In genomic region chr6:32445246-32445645, GRCm38 (mm10) we compare ENCODE assay signal across 25 mouse cellular contexts.
DNase-seq lines count a peak whose midpoint lies in the region; ATAC-seq and TF ChIP-seq lines count a peak whose summit lies in the region.
"Had no signal": no experiment of that assay in that cellular context is flagged by ENCODE, and none has a peak within 500 bp of the region (broad histone marks: within the 10 kb centered on the region; RNA-seq: fewer than 3 reads in every experiment).

No protein-coding gene starts in this region.

- no peaks in the 10 kb centered on the region for H3K9me3 ChIP-seq in heart, embryonic 13.5 days
- no peaks in the 10 kb centered on the region for H3K9me3 ChIP-seq in limb, embryonic 14.5 days (ENCODE audit: control insufficient read depth, low read length)
- H3K9me3 ChIP-seq in hindbrain, embryonic 16.5 days (ENCODE audit: control insufficient read depth, low read length): no peaks in the 10 kb centered on the region
- H3K9me3 ChIP-seq: embryonic facial prominence, embryonic 12.5 days; forebrain, embryonic 10.5 days; forebrain, embryonic 15.5 days; G1E; stomach, embryonic 15.5 days had no signal

- WGBS in heart, embryonic 13.5 days: 32% methylated on average over 2 of the region's 2 CpGs
- WGBS in limb, embryonic 14.5 days: 11% methylated on average over 2 of the region's 2 CpGs
- WGBS in hindbrain, embryonic 16.5 days: 59% methylated on average over 2 of the region's 2 CpGs

- H3K9ac ChIP-seq in heart, embryonic 13.5 days: no peak overlapping the region
- no peak overlapping the region for H3K9ac ChIP-seq in limb, embryonic 14.5 days (ENCODE audit: low read depth, low read length, severe bottlenecking)
- no peak overlapping the region for H3K9ac ChIP-seq in hindbrain, embryonic 16.5 days (ENCODE audit: low read depth, low read length)
- H3K9ac ChIP-seq: embryonic facial prominence, embryonic 12.5 days; forebrain, embryonic 15.5 days; liver, embryonic 14.5 days; stomach, embryonic 15.5 days had no signal

- H3K27me3 ChIP-seq in heart, embryonic 13.5 days (replicated peaks): no peaks in the 10 kb centered on the region
- H3K27me3 ChIP-seq in limb, embryonic 14.5 days (ENCODE audit: control insufficient read depth, insufficient read depth, low read length): no peaks in the 10 kb centered on the region
- no peaks in the 10 kb centered on the region for H3K27me3 ChIP-seq in hindbrain, embryonic 16.5 days (replicated peaks; ENCODE audit: control insufficient read depth, insufficient read depth, low read length)
- H3K27me3 ChIP-seq: embryonic facial prominence, embryonic 12.5 days; forebrain, embryonic 15.5 days; stomach, embryonic 15.5 days had no signal

- H3K27ac ChIP-seq in heart, embryonic 13.5 days (replicated peaks): 0 out of 2 replicates have a peak overlapping the region, but pooled peaks have one; percentile 39
- no peak overlapping the region for H3K27ac ChIP-seq in limb, embryonic 14.5 days (replicated peaks; ENCODE audit: low read depth, low read length)
- no peak overlapping the region for H3K27ac ChIP-seq in hindbrain, embryonic 16.5 days (ENCODE audit: low read depth, low read length)
- H3K27ac ChIP-seq: embryonic facial prominence, embryonic 12.5 days; forebrain, embryonic 10.5 days; forebrain, embryonic 15.5 days; gastrocnemius, adult 2 months; liver, embryonic 14.5 days; stomach, embryonic 15.5 days had no signal

- intact Hi-C loops in heart, postnatal 10 days (cut with DNase I): no loop called here

- no peak for ATAC-seq in heart, embryonic 13.5 days (ENCODE audit: extremely low read depth, insufficient number of reproducible peaks, low FRiP score, low TSS enrichment)
- ATAC-seq in limb, embryonic 14.5 days (ENCODE audit: low FRiP score, low read depth): peak; percentile 41; the same call in 1 of the 2 replicates
- ATAC-seq in hindbrain, embryonic 16.5 days: no peak
- ATAC-seq: forebrain, embryonic 15.5 days; intestine, embryonic 16.5 days had no signal

- TF ChIP-seq POLR2A in limb, embryonic 14.5 days (IDR thresholded peaks at IDR 0.05; ENCODE audit: borderline replicate concordance, extremely low read depth, insufficient read depth, insufficient read length): no peak

- H3K36me3 ChIP-seq in heart, embryonic 13.5 days: no peaks in the 10 kb centered on the region
- H3K36me3 ChIP-seq in limb, embryonic 14.5 days (ENCODE audit: control insufficient read depth, insufficient read depth, low read length): no peaks in the 10 kb centered on the region
- no peaks in the 10 kb centered on the region for H3K36me3 ChIP-seq in hindbrain, embryonic 16.5 days (ENCODE audit: control insufficient read depth, insufficient read depth, low read length)
- H3K36me3 ChIP-seq: embryonic facial prominence, embryonic 12.5 days; forebrain, embryonic 10.5 days; forebrain, embryonic 15.5 days; G1E; stomach, embryonic 15.5 days had no signal

- no peak overlapping the region for H3K4me3 ChIP-seq in heart, embryonic 13.5 days
- no peak overlapping the region for H3K4me3 ChIP-seq in limb, embryonic 14.5 days (replicated peaks; ENCODE audit: low read length)
- H3K4me3 ChIP-seq in hindbrain, embryonic 16.5 days (ENCODE audit: low read length): no peak overlapping the region
- H3K4me3 ChIP-seq: embryonic facial prominence, embryonic 12.5 days; forebrain, embryonic 10.5 days; forebrain, embryonic 15.5 days; gastrocnemius, adult 2 months; stomach, embryonic 15.5 days had no signal

- DNase-seq in heart, postnatal 10 days: no peak
- peak; percentile 42 for DNase-seq in embryo, embryonic 10.5 days (ENCODE audit: low spot score)
- DNase-seq in forelimb bud, embryonic 11.5 days (ENCODE audit: low read depth, low spot score): peak; percentile 74
- DNase-seq in limb, embryonic 14.5 days (ENCODE audit: low spot score): no peak
- DNase-seq in kidney, adult 8-10 months: no peak
- DNase-seq: adrenal gland, adult 8-10 months; cerebellum, adult 8-10 months; cerebellum, postnatal 25 days; gastrocnemius, adult 2 months; kidney, postnatal 14 days; left cerebral cortex, postnatal 4 days; lung, adult 2 months; lung, postnatal 14 days; midbrain, embryonic 14.5 days; right cerebral cortex, postnatal 25 days; thymus, postnatal 14 days had no signal

- peaks cover 44% of the 10 kb centered on the region for H3K4me1 ChIP-seq in heart, embryonic 13.5 days
- peaks cover 15% of the 10 kb centered on the region; the same call in 1 of the 2 replicates for H3K4me1 ChIP-seq in limb, embryonic 14.5 days (ENCODE audit: control insufficient read depth, insufficient read depth, low read length)
- H3K4me1 ChIP-seq in hindbrain, embryonic 16.5 days (ENCODE audit: control insufficient read depth, insufficient read depth, low read depth, low read length): no peaks in the 10 kb centered on the region
- H3K4me1 ChIP-seq: forebrain, embryonic 10.5 days; stomach, embryonic 15.5 days had no signal

- H3K4me2 ChIP-seq in heart, embryonic 13.5 days: no peak overlapping the region
- no peak overlapping the region for H3K4me2 ChIP-seq in limb, embryonic 14.5 days (replicated peaks; ENCODE audit: low read depth, low read length, severe bottlenecking)
- H3K4me2 ChIP-seq in hindbrain, embryonic 16.5 days (ENCODE audit: low read length): no peak overlapping the region
- H3K4me2 ChIP-seq: embryonic facial prominence, embryonic 12.5 days; forebrain, embryonic 15.5 days; stomach, embryonic 15.5 days had no signal

Comparison
In these comparisons a context has a peak if more than half of its experiments do, and no peak if none do; other contexts are left out.
1. DNase-seq: peak in embryo, embryonic 10.5 days (single experiment) and forelimb bud, embryonic 11.5 days (single experiment); none in heart, postnatal 10 days (0 of 2), limb, embryonic 14.5 days (single experiment) and kidney, adult 8-10 months (0 of 2).